Mouse (Mus musculus): ENCODE results near the gene Ppfia1. TPM values are rescaled to one million over a fixed set of nuclear protein-coding genes. Genes with fewer than 3 reads are reported as not detected.

The Ppfia1 gene
- polyA plus RNA-seq, 1 experiment from 2014 or later, result 58.3 TPM

GRCm38 (mm10) chr7:144539146-144539545 lies 14.4 kb downstream of the Ppfia1 start:
- Histone ChIP-seq H3K4me2 (ENCODE audit: low read depth, low read length, severe bottlenecking) (no peak overlapping the region), H3K9me3 (ENCODE audit: control insufficient read depth, low read length) (no peaks in the 10 kb centered on the region), H3K4me3 (ENCODE audit: low read depth, low read length) (no peak overlapping the region), H3K4me1 (replicated peaks; ENCODE audit: control insufficient read depth, insufficient read depth, low read length) (no peaks in the 10 kb centered on the region), H3K27ac (ENCODE audit: low read depth, low read length) (no peak overlapping the region), H3K27me3 (ENCODE audit: control insufficient read depth, insufficient read depth, low read length) (no peaks in the 10 kb centered on the region), H3K9ac (ENCODE audit: low read length) (no peak overlapping the region), H3K36me3 (ENCODE audit: control insufficient read depth, insufficient read depth, low read length) (no peaks in the 10 kb centered on the region)
- WGBS, result 73% methylated on average over 2 of the region's 2 CpGs
- DNase-seq (ENCODE audit: low spot score) (no peak), ATAC-seq (replicated peaks; ENCODE audit: low FRiP score) (no peak)

GRCm38 (mm10) chr7:144538030-144538644 lies 15.4 kb downstream of the Ppfia1 start:
- H3K9ac ChIP-seq (ENCODE audit: low read length), result no peak overlapping the region
- H3K27ac ChIP-seq (ENCODE audit: low read depth, low read length), result no peak overlapping the region
- DNase-seq (ENCODE audit: low spot score) (no peak), ATAC-seq (replicated peaks; ENCODE audit: low FRiP score) (no peak)
- H3K4me3 ChIP-seq (ENCODE audit: low read depth, low read length), result no peak overlapping the region
- H3K4me1 ChIP-seq (replicated peaks; ENCODE audit: control insufficient read depth, insufficient read depth, low read length), result no peaks in the 10 kb centered on the region
- H3K36me3 ChIP-seq (ENCODE audit: control insufficient read depth, insufficient read depth, low read length), result no peaks in the 10 kb centered on the region
- no peaks in the 10 kb centered on the region for H3K27me3 ChIP-seq (ENCODE audit: control insufficient read depth, insufficient read depth, low read length)
- H3K4me2 ChIP-seq (ENCODE audit: low read depth, low read length, severe bottlenecking), result no peak overlapping the region
- WGBS, result 96% methylated on average over 4 of the region's 4 CpGs
- no peaks in the 10 kb centered on the region for H3K9me3 ChIP-seq (ENCODE audit: control insufficient read depth, low read length)

- Histone ChIP-seq H3K27me3 (ENCODE audit: control insufficient read depth, insufficient read depth, low read length) (no peaks in the 10 kb centered on the region), H3K4me2 (ENCODE audit: low read depth, low read length, severe bottlenecking) (no peak overlapping the region), H3K9ac (ENCODE audit: low read length) (no peak overlapping the region), H3K9me3 (ENCODE audit: control insufficient read depth, low read length) (no peaks in the 10 kb centered on the region), H3K27ac (ENCODE audit: low read depth, low read length) (no peak overlapping the region), H3K36me3 (ENCODE audit: control insufficient read depth, insufficient read depth, low read length) (no peaks in the 10 kb centered on the region), H3K4me3 (ENCODE audit: low read depth, low read length) (no peak overlapping the region), H3K4me1 (replicated peaks; ENCODE audit: control insufficient read depth, insufficient read depth, low read length) (0 out of 2 replicates have a peak, but pooled peaks cover 4% of the 10 kb centered on the region)
- no peak for ATAC-seq (replicated peaks; ENCODE audit: low FRiP score)
- no peak for DNase-seq (ENCODE audit: low spot score)
- 86% methylated on average over 3 of the region's 3 CpGs for WGBS
Observed at GRCm38 (mm10) chr7:144536367-144536766, 17.2 kb downstream of the Ppfia1 start.

GRCm38 (mm10) chr7:144534773-144535172 lies 18.8 kb downstream of the Ppfia1 start:
- Histone ChIP-seq H3K4me3 (ENCODE audit: low read depth, low read length) (no peak overlapping the region), H3K9ac (ENCODE audit: low read length) (no peak overlapping the region), H3K9me3 (ENCODE audit: control insufficient read depth, low read length) (no peaks in the 10 kb centered on the region), H3K4me1 (replicated peaks; ENCODE audit: control insufficient read depth, insufficient read depth, low read length) (0 out of 2 replicates have a peak, but pooled peaks cover 4% of the 10 kb centered on the region), H3K27me3 (ENCODE audit: control insufficient read depth, insufficient read depth, low read length) (no peaks in the 10 kb centered on the region), H3K4me2 (ENCODE audit: low read depth, low read length, severe bottlenecking) (no peak overlapping the region), H3K27ac (ENCODE audit: low read depth, low read length) (no peak overlapping the region), H3K36me3 (ENCODE audit: control insufficient read depth, insufficient read depth, low read length) (no peaks in the 10 kb centered on the region)
- no peak for DNase-seq (ENCODE audit: low spot score)
- 81% methylated on average over 3 of the region's 3 CpGs for WGBS
- no peak for ATAC-seq (replicated peaks; ENCODE audit: low FRiP score)

- WGBS, result 49% methylated on average over 7 of the region's 7 CpGs
- no peaks in the 10 kb centered on the region for H3K27me3 ChIP-seq (ENCODE audit: control insufficient read depth, insufficient read depth, low read length)
- DNase-seq (ENCODE audit: low spot score) (no peak), ATAC-seq (replicated peaks; ENCODE audit: low FRiP score) (no peak)
- H3K36me3 ChIP-seq (ENCODE audit: control insufficient read depth, insufficient read depth, low read length), result no peaks in the 10 kb centered on the region
- peak overlapping the region; percentile 16; the same call in 1 of the 2 replicates for H3K9ac ChIP-seq (ENCODE audit: low read length)
- H3K27ac ChIP-seq (ENCODE audit: low read depth, low read length), result no peak overlapping the region
- 0 out of 2 replicates have a peak, but pooled peaks cover 4% of the 10 kb centered on the region for H3K4me1 ChIP-seq (replicated peaks; ENCODE audit: control insufficient read depth, insufficient read depth, low read length)
- no peaks in the 10 kb centered on the region for H3K9me3 ChIP-seq (ENCODE audit: control insufficient read depth, low read length)
- H3K4me2 ChIP-seq (ENCODE audit: low read depth, low read length, severe bottlenecking), result no peak overlapping the region
- H3K4me3 ChIP-seq (ENCODE audit: low read depth, low read length), result no peak overlapping the region
Observed at GRCm38 (mm10) chr7:144531585-144532378, 21.7 kb downstream of the Ppfia1 start.

GRCm38 (mm10) chr7:144529851-144530250 lies 23.7 kb downstream of the Ppfia1 start:
- no peaks in the 10 kb centered on the region for H3K9me3 ChIP-seq (ENCODE audit: control insufficient read depth, low read length)
- ATAC-seq (replicated peaks; ENCODE audit: low FRiP score) (no peak), DNase-seq (ENCODE audit: low spot score) (no peak)
- H3K27ac ChIP-seq (ENCODE audit: low read depth, low read length), result no peak overlapping the region
- no peak overlapping the region for H3K4me2 ChIP-seq (ENCODE audit: low read depth, low read length, severe bottlenecking)
- H3K27me3 ChIP-seq (ENCODE audit: control insufficient read depth, insufficient read depth, low read length), result no peaks in the 10 kb centered on the region
- no peak overlapping the region for H3K9ac ChIP-seq (ENCODE audit: low read length)
- H3K4me3 ChIP-seq (ENCODE audit: low read depth, low read length), result no peak overlapping the region
- no peaks in the 10 kb centered on the region for H3K36me3 ChIP-seq (ENCODE audit: control insufficient read depth, insufficient read depth, low read length)
- H3K4me1 ChIP-seq (replicated peaks; ENCODE audit: control insufficient read depth, insufficient read depth, low read length), result 0 out of 2 replicates have a peak, but pooled peaks cover 4% of the 10 kb centered on the region
- whole genome bisulfite sequencing, result 91% methylated on average over 3 of the region's 3 CpGs

GRCm38 (mm10) chr7:144527723-144528221 lies 25.8 kb downstream of the Ppfia1 start:
- Histone ChIP-seq H3K27ac (ENCODE audit: low read depth, low read length) (no peak overlapping the region), H3K4me1 (replicated peaks; ENCODE audit: control insufficient read depth, insufficient read depth, low read length) (0 out of 2 replicates have a peak, but pooled peaks cover 4% of the 10 kb centered on the region), H3K4me2 (ENCODE audit: low read depth, low read length, severe bottlenecking) (no peak overlapping the region), H3K36me3 (ENCODE audit: control insufficient read depth, insufficient read depth, low read length) (no peaks in the 10 kb centered on the region), H3K4me3 (ENCODE audit: low read depth, low read length) (no peak overlapping the region), H3K9ac (ENCODE audit: low read length) (no peak overlapping the region), H3K27me3 (ENCODE audit: control insufficient read depth, insufficient read depth, low read length) (no peaks in the 10 kb centered on the region), H3K9me3 (ENCODE audit: control insufficient read depth, low read length) (no peaks in the 10 kb centered on the region)
- no peak for ATAC-seq (replicated peaks; ENCODE audit: low FRiP score)
- 81% methylated on average over 1 of the region's 1 CpGs for WGBS
- no peak for DNase-seq (ENCODE audit: low spot score)

- Histone ChIP-seq H3K4me2 (ENCODE audit: low read depth, low read length, severe bottlenecking) (no peak overlapping the region), H3K27ac (ENCODE audit: low read depth, low read length) (no peak overlapping the region), H3K9ac (ENCODE audit: low read length) (no peak overlapping the region), H3K36me3 (ENCODE audit: control insufficient read depth, insufficient read depth, low read length) (no peaks in the 10 kb centered on the region), H3K4me1 (replicated peaks; ENCODE audit: control insufficient read depth, insufficient read depth, low read length) (no peaks in the 10 kb centered on the region), H3K4me3 (ENCODE audit: low read depth, low read length) (no peak overlapping the region), H3K9me3 (ENCODE audit: control insufficient read depth, low read length) (no peaks in the 10 kb centered on the region), H3K27me3 (ENCODE audit: control insufficient read depth, insufficient read depth, low read length) (no peaks in the 10 kb centered on the region)
- ATAC-seq (replicated peaks; ENCODE audit: low FRiP score) (no peak), DNase-seq (ENCODE audit: low spot score) (no peak)
- WGBS, result 56% methylated on average over 2 of the region's 2 CpGs
Observed at GRCm38 (mm10) chr7:144526649-144527048, 26.9 kb downstream of the Ppfia1 start.
